Mouse (Mus musculus) bone marrow, adult 2 months (tissue): ENCODE measurements around the gene Sema3d.

ENCODE experiments used
- CTCF ChIP-seq: fragments of 200-500 bp; IDR thresholded peaks from 2 replicates; pipeline ENCODE4 v1.5.1; 2011; ENCODE audit warnings: low read length, control low read depth; ENCODE audit not compliant: control insufficient read depth, insufficient read depth
- POLR2A ChIP-seq: fragments of 200-500 bp; IDR thresholded peaks from 2 replicates; pipeline ENCODE4 v1.6.1; 2011; ENCODE audit warnings: low read depth, mild to moderate bottlenecking, control low read depth, low read length, borderline replicate concordance; ENCODE audit not compliant: control insufficient read depth

GRCm38 (mm10) chr5:12579752-12580151, 196.6 kb downstream of the Sema3d start:
- TF ChIP-seq CTCF (no peak), POLR2A (no peak)
